Mouse (Mus musculus): ENCODE results near the gene Fbxo7.
A peak's percentile ranks its signal among the peaks of the same experiment; 100 is the strongest.
"Not testable (repeated sequence)": the region's sequence is repeated elsewhere in the genome, so short reads cannot be mapped to it uniquely, and the experiment has no call there.

The Fbxo7 gene

DNA sequence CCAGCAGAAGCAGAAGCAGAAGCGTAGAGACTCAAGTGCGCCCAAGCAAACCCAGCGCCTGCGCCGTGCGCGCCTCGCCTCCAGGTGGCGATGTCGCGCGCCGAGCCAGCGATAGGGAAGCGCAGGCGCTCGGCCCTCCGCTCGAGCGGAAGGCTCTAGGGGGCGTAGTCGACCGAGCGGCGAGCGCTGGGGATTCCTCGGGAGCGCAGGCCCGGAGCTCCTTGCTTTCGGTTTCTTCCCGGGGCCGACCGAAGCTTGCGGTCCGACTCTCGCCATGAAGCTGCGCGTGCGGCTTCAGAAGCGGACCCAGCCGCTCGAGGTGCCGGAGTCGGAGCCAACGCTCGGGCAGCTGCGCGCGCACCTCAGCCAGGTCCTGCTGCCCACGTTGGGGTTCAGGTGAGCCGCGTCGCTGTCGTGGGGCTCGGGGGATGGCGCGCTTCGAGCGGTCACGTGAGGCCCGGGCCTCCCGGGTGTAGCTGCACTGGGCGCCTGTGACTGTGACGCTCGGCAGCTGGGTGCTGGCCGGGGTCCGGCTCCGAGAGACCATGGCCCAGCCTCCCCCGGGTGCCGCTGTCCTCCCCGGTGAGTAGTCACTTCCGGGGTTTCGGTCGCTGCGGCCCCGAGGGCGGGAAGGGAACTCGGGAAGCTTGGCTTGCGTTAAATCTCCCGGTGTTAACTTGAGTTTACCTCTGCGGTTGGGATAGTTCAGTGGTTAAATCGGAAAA, at the start of gene Fbxo7:
Gene Fbxo7, plus strand, starts transcription at position 224 of the 725 bp plus-strand sequence.
- peak; percentile 86 for DNase-seq

DNA sequence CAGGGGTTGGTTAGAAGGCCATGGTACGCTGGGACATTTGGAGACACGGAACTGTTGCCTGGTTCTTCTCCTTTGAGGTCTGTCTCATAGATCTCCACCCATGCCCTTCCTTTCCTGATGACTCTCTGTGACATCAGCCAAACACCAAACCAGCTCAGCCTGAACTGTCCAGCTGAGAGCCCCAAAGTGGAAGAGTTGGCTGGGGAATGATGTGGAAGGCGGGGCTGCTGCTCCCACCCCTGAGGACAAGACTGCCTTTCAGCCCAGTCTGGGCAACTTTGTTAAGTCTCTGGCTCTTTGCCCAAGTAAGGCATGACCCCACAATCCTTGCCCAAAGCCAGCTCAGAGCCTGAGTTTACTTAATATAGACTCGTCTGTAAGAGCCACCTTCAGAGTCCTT, 48.9 kb upstream of the Fbxo7 start:
- no peak for DNase-seq

DNA sequence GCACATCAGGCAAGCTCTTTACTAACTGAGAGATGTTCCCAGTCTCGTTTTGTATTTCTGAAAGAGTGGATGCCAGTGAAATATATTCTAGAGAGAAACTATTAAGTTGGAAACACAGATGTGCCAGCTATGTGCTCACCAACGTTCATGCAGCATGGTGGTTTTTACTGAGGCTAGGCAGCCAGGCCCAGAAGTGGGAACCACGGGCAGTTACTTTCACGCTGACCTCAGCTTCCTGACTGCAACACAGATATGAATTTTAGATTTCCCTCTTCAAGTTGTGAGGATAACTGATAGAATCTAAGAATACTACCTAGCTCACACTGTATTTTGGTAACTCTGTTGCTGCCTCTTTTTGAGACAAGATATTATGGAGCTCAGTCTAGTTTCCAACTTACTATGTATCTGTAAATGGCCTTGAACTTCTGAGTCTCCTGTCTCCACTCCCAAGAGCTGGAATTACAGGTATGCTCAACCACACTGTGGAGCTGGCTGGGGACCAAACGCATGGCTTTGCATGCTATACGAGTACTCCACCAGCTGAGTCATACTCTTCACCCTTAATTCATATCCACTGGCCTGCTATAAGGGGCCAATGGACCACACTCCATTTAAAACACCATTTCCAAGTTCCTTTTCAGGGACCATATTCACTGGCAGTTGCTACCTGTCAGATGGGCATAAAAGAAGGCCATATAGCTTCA, 32.2 kb upstream of the Fbxo7 start:
- no peak for DNase-seq

DNA sequence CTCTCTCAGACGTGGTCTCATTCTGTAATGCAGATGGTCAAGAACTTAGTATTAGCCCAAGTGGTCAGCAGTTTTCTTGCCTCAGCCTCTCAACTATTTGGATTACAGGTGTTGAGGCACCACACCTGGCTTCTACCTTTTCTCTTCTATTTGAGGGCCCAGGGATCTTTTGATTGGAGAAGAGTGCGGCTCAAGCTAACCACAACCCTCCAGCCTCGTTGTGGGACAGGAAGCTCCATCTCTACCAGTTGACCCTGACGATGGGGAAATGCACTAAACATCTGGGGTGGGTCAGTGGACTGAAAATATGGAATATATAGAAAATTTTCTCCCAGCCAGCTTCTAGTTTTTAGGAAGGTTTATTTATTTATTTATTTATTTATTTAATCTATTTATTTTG, 29.4 kb upstream of the Fbxo7 start:
- no peak for DNase-seq

DNA sequence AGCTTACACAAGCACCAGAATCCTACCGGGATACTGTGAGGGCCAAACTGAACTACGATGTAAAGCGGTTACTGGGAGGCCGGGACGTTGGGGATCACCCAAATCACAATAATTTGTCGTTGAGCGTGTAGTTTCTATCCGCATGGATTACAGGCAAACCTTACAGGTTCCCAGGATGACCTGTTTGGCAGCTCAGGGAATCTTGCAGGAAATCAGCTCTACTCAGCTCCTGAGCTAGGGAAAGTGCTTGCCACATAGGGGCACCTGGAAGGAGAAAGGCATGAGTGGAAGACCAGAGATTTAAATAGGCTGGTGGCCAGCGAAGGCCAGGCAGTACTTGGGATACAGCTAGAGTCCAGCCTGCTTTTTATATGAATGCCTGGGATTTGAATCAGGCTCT, 27.9 kb upstream of the Fbxo7 start:
- DNase-seq: no peak

GRCm38 (mm10) chr10:85994543-85995104, 27.1 kb upstream of the Fbxo7 start:
- DNase-seq: no peak

- DNase-seq: no peak
Observed at GRCm38 (mm10) chr10:86000447-86000846, 21.3 kb upstream of the Fbxo7 start.

DNA sequence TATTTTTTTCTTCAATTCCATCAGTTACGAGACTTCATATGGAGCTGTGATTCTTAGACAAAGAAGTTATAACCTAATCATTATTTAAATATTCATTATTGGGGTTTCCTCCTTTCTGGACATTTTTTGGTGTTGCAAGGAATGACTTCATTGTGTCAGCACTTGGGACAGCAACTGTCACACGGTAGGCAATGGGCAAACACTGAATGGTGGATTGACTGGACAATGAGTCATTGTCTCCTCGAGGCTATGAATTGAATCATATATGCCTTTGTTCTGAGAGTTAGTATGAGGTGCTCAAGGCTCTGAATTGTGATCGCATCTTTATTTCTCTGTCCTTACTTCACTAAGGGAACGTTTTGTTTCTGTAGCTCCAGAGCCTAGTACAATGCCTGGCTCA, 15.3 kb upstream of the Fbxo7 start:
- no peak for DNase-seq

- no peak for DNase-seq
Observed at GRCm38 (mm10) chr10:86009688-86010087, 12.1 kb upstream of the Fbxo7 start.

- no peak for DNase-seq
Observed at GRCm38 (mm10) chr10:86010636-86011035, 11.1 kb upstream of the Fbxo7 start.

DNA sequence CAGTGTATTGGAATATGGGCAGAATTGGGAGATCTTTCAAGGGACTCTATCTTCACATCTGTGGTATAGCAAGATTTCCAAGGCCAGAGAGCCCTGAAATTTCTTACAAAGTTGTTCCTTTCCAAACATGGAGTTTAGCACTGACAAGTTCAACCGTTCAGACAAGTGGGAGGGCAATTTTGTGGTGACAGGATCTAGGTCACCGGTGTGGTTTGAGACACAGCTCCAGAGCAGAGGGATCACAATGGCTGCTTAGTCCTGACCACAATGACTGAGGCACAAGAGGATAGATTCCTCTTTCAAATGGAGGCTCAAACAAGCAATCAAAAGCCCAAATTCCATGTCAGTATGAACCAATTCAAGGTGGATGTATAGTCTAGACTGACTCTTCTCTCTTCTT, 10.6 kb upstream of the Fbxo7 start:
- no peak for DNase-seq

GRCm38 (mm10) chr10:86011781-86012180, 10.0 kb upstream of the Fbxo7 start, which contains the start of gene Bpifc:
Gene Bpifc (minus strand): TSS chr10:86011895.
- no peak for DNase-seq

DNA sequence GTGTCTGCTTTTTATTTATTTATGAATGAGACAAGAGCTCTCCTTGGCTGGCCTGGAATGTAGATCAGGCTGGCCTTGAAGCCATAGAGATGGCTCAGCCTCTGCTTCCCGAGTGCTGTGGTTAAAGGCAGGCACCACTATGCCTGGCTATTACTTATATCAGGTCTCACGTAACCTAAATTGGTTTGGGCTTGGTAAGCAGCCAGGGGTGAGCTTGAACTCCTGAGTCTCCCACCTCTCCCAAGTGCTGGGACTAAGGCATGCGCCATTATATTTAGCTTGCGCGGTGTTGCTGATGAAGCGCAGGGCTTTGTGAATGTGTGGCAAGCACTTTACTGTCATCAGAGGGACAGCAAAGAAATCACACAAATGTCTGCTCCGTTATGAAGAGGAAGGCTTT, 4.0 kb upstream of the Fbxo7 start:
- no peak for DNase-seq

DNA sequence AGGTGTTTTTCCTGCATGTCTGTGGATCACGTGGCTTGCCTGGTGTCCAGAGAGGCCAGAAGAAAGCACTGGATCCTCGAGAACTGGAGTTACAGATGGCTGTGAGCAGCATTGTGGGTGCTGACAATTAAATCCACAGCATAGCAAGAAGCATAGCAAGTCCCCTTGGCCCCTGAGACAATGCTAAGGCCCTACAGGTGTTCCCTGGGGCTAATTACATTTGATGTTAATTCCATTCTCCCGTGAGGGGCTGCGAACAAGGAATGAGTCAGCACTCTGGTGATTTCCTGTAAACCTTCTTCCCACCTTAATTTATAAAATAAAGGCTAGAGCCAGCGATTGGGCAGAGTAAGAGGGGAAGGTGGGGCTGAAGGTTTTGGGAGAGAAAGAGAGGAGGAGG, 3.0 kb upstream of the Fbxo7 start:
- no peak for DNase-seq

- DNase-seq: no peak
Observed at GRCm38 (mm10) chr10:86021408-86021748, 394 bp upstream of the Fbxo7 start.

- no peak for DNase-seq
Observed at GRCm38 (mm10) chr10:86022474-86022816, 673 bp downstream of the Fbxo7 start.

DNA sequence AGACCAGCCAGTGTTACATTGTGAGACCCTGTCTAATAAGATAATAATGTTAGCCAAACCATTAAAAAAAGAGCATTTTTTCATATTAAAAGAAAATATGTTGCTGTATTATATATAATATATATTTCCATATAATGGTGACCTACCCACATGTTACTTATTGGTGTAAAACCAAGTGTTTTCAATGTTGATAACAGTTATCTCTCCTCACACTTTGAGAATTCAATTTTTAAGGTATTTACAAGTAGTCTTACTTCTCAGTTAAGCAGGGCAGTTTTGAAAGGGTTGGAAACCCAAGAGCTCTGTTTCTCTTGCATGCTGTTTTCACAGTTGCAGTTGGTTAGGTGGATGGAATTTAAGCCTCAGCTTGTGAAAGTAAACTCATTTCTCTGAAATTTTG, 1.4 kb downstream of the Fbxo7 start:
- no peak for DNase-seq

GRCm38 (mm10) chr10:86025906-86026305, 4.1 kb downstream of the Fbxo7 start:
- DNase-seq: no peak

- no peak for DNase-seq
Observed at GRCm38 (mm10) chr10:86026354-86026753, 4.6 kb downstream of the Fbxo7 start.

DNA sequence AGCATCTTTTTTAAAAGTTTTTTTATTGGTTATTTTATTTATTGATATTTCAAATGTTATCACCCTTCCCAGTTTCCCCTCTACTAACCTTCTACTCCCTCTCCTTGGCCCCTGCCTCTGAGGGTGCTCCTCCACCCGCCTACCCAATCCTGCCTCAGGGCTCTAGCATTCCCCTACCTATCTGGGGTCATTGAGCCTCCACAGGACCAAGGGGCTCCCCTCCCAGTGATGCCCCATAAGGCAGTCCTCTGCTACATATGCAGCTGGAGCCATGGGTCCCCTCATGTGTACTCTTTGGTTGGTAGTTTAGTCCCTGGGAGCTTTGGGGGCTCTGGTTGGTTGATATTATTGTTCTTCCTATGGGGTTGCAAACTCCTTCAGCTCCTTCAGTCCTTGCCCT, 5.0 kb downstream of the Fbxo7 start:
- not testable (repeated sequence) for DNase-seq

DNA sequence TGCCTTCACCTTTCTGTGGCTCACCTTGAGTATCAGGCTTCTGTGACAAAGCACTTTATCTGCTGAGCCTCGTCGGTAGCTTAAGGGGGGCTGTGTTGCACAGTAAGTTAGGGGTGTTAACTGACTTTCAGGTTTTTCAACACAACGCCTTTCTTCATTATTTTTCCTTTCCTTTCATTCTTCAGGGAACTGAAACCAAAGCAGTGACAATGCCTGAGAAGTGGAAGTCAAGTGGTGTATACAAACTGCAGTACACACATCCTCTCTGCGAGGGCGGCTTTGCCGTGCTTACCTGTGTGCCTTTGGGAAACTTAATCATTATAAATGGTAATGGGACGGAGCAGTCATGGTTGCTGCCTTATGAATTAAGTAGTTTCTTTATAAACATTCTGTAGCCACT, 9.0 kb downstream of the Fbxo7 start:
- no peak for DNase-seq

DNA sequence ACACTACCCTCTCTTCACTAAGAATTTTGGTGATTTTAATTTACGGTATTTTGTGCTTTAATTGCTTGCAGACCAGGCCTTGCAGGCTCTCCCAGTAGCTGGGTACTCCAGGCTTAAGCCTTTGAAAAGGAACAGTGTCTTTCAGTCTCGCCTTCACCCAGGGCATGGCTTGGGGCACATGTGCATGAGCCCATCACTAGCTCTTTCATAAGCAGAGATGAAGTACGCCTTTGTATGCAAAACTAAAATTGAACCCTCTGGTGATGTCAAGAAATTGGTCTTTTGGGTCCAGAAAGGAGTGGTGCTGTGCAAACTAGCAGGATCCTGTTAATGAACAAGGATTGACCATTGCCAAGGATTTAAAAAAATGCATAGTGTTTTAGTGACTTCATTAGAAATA, 10.7 kb downstream of the Fbxo7 start:
- no peak for DNase-seq

DNA sequence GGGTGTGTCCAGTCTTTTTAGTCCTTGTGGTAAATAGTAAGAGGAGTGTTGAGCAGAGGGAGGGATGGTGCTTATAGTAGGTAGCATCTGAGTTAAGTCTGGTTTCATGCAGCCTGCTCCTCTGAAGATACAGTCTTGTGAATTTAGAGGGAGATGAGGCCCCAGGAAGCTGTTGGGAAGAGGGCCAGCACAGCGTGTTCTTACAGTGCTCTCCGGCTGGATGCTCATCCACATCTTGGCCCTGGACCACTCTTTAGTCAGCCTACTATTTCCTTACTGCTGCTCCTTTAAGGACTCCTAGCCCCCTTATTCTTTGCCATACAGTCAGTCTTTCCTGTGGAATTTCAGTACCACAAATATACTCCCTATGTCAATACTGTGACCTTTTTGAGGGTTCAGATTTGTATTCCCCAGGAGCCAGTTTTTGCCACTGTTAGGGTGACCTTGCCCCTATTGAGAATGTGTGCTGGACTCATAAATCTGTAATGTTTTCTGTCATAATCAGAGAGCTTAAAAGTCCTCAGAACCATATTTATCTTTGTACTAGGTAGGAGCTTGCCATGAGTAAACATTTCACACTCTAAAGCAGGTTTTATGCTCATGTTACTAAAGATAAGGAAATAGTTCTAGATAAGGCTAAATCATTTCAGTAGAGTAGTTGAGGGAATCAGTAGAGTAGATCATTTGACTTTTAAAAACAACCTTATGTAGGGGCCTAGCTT, 12.4 kb downstream of the Fbxo7 start:
- DNase-seq: no peak

DNA sequence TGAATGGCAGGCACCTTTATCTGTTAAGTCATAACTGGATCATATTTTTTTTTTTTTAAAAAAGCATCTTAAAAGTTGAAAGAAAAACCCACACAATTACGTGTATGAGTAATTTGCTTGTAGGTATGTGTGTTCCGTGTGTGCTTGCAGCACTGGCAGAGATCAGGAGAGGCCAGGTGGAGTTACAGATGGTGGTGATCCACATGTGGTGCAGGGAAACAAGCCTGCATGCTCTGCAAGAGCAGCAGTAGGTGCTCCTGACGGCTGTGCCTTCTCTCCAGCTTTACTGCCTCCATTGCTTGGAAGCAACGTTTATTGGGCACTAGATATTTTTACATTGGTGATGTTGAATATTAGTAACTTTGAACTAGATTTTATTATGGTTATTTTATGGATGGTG, 21.9 kb downstream of the Fbxo7 start:
- no peak for DNase-seq
